Mouse (Mus musculus) heart, embryonic 14.5 days (tissue): ENCODE data around the gene Nav3. TPM values are rescaled to one million over a fixed set of nuclear protein-coding genes. Genes with fewer than 3 reads are reported as not detected.

Experiments
- ATAC-seq: fragments of 200-750 bp; cut with Nextera tagmentation; 2 replicates; pipeline ENCODE4 v1.8.0; 2017; ENCODE audit warnings: low read depth, moderate TSS enrichment; ENCODE audit not compliant: insufficient number of reproducible peaks, insufficient read depth, low FRiP score
- H3K27ac ChIP-seq, 2 experiments: fragments of 200-500 bp in 1 of 2; fragments of 300-500 bp in 1 of 2; sonication (generic) in 1 of 2; replicated peaks in 1 of 2; 2 replicates each; pipeline ENCODE4 v1.5.1; 2012 to 2014; ENCODE audit warnings: low read depth in 2 of 2, low read length in 2 of 2, control low read depth in 1 of 2, mild to moderate bottlenecking in 1 of 2, mixed read lengths in 1 of 2; ENCODE audit not compliant: control insufficient read depth in 1 of 2, insufficient read depth in 1 of 2
- H3K27me3 ChIP-seq: fragments of 300-500 bp; sonication (generic); 2 replicates; pipeline ENCODE4 v1.6.1; 2014; ENCODE audit warnings: mild to moderate bottlenecking, low read length, control low read depth; ENCODE audit not compliant: control insufficient read depth, insufficient read depth
- H3K36me3 ChIP-seq: fragments of 300-500 bp; sonication (generic); 2 replicates; pipeline ENCODE4 v1.6.1; 2014; ENCODE audit warnings: mild to moderate bottlenecking, control low read depth, low read length, mixed read lengths; ENCODE audit not compliant: control insufficient read depth, insufficient read depth
- H3K4me1 ChIP-seq, 2 experiments: fragments of 200-500 bp in 1 of 2; fragments of 300-500 bp in 1 of 2; sonication (generic) in 1 of 2; 2 replicates each; pipeline ENCODE4 v1.6.1; 2012 to 2014; ENCODE audit warnings: low read length in 2 of 2, control low read depth in 1 of 2, mixed read lengths in 1 of 2; ENCODE audit not compliant: control insufficient read depth in 2 of 2, insufficient read depth in 2 of 2
- H3K4me2 ChIP-seq: fragments of 300-500 bp; sonication (generic); 2 replicates; pipeline ENCODE4 v1.6.1; 2014; ENCODE audit warnings: mild to moderate bottlenecking, low read length
- H3K4me3 ChIP-seq, 2 experiments: fragments of 200-500 bp in 1 of 2; fragments of 300-500 bp in 1 of 2; sonication (generic) in 1 of 2; 2 replicates each; pipeline ENCODE4 v1.5.1; 2012 to 2014; ENCODE audit warnings: low read length in 2 of 2, mild to moderate bottlenecking in 2 of 2, control low read depth in 1 of 2, low read depth in 1 of 2, moderate library complexity in 1 of 2; ENCODE audit not compliant: control insufficient read depth in 1 of 2, insufficient read depth in 1 of 2
- H3K9ac ChIP-seq: fragments of 300-500 bp; sonication (generic); 2 replicates; pipeline ENCODE4 v1.6.1; 2014; ENCODE audit warnings: mild to moderate bottlenecking, low read length
- H3K9me3 ChIP-seq: fragments of 300-500 bp; sonication (generic); 2 replicates; pipeline ENCODE4 v1.6.1; 2016; ENCODE audit warnings: low read length, control low read depth; ENCODE audit not compliant: control insufficient read depth
- WGBS: fragments of 180-500 bp; shearing (Covaris S2); extraction: QIAGEN DNeasy Blood & Tissue Kit; methylation state at CpG from one replicate; pipeline ENCODE4 v1.1.7; 2014; 5-methylcytosine and 5-hydroxymethylcytosine counted together
- polyA plus RNA-seq: library from polyadenylated mRNA; unstranded; fragments of >200 nt; fragmentation: Nextera tagmentation; extraction: Ambion mirVana; gene quantifications from 2 replicates; pipeline ENCODE4 v1.2.1, GENCODE M21; 2014

The Nav3 gene
- polyA plus RNA-seq, 1 experiment from 2014 or later, result 4.2 TPM

- Histone ChIP-seq H3K36me3 (no peaks in the 10 kb centered on the region), H3K4me1 (no peaks in the 10 kb centered on the region), H3K27ac (no peak overlapping the region), H3K4me3 (no peak overlapping the region), H3K4me2 (no peak overlapping the region), H3K9ac (no peak overlapping the region), H3K27me3 (no peaks in the 10 kb centered on the region), H3K9me3 (no peaks in the 10 kb centered on the region)
- no peak for ATAC-seq
- 44% methylated on average over 4 of the region's 4 CpGs for WGBS
Observed at GRCm38 (mm10) chr10:110102231-110102630, 353.8 kb downstream of the Nav3 start.

DNA sequence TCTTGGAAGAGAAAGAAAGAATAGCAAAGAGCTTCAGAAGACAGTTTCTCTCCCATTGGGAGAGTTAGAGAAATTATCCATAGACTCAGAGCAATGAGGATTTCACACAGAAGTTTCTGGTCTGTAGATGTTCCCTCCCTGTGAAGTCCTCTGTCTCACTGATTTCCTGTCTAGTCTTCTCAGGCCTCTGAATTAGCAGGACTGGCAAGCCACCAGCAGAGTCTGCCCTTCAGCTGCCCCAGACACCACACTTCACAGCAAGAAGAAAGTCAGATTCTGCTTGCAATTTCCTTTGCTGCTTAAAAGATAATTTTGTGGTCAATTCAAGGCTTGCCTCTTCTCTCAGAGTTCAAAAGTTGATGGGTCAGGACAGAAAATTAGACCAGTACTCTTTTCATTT is 361.6 kb downstream of the Nav3 start:
- Histone ChIP-seq H3K4me1 (0 out of 4 replicates have a peak, but pooled peaks cover 0 to 4% of the 10 kb centered on the region in 2 experiments), H3K4me2 (no peak overlapping the region), H3K36me3 (no peaks in the 10 kb centered on the region), H3K4me3 (no peak overlapping the region), H3K27ac (no peak overlapping the region), H3K9ac (no peak overlapping the region), H3K9me3 (no peaks in the 10 kb centered on the region), H3K27me3 (no peaks in the 10 kb centered on the region)
- ATAC-seq, result no peak

GRCm38 (mm10) chr10:110088444-110089061 is 367.5 kb downstream of the Nav3 start:
- no peak overlapping the region for H3K4me2 ChIP-seq
- H3K4me3 ChIP-seq, result no peak overlapping the region
- H3K36me3 ChIP-seq, result no peaks in the 10 kb centered on the region
- no peaks in the 10 kb centered on the region for H3K9me3 ChIP-seq
- 60% methylated on average over 5 of the region's 5 CpGs for WGBS
- H3K9ac ChIP-seq, result no peak overlapping the region
- H3K27ac ChIP-seq, result no peak overlapping the region
- H3K4me1 ChIP-seq, result no peaks in the 10 kb centered on the region; a peak in 1 of 4 replicates
- no peaks in the 10 kb centered on the region for H3K27me3 ChIP-seq
- no peak for ATAC-seq

GRCm38 (mm10) chr10:110085903-110086302 is 370.1 kb downstream of the Nav3 start:
- Histone ChIP-seq H3K4me1 (no peaks in the 10 kb centered on the region; a peak in 1 of 4 replicates), H3K4me3 (no peak overlapping the region), H3K36me3 (no peaks in the 10 kb centered on the region), H3K9ac (no peak overlapping the region), H3K4me2 (no peak overlapping the region), H3K9me3 (no peaks in the 10 kb centered on the region), H3K27ac (no peak overlapping the region), H3K27me3 (no peaks in the 10 kb centered on the region)
- ATAC-seq, result no peak
- WGBS, result 50% methylated on average over 1 of the region's 1 CpGs

DNA sequence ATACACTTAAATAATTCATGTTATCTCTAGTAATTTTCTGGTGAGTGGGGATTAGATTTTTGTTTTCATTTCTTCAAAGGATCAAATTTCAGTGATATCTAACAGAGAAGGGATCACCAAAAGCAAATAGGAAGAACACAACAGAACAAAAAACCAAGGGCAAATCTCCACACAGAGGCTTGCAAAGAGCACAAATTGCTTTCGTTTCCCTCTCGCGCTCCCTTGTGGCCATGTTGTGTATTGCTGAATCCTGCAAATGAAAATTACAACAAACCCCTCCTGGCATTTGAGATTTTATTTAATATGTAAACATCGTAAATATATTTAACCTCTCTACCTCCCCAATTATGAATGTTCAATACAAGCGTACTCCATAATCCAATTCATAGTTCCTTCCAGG is 370.8 kb downstream of the Nav3 start:
- 5% methylated on average over 5 of the region's 5 CpGs for WGBS

DNA sequence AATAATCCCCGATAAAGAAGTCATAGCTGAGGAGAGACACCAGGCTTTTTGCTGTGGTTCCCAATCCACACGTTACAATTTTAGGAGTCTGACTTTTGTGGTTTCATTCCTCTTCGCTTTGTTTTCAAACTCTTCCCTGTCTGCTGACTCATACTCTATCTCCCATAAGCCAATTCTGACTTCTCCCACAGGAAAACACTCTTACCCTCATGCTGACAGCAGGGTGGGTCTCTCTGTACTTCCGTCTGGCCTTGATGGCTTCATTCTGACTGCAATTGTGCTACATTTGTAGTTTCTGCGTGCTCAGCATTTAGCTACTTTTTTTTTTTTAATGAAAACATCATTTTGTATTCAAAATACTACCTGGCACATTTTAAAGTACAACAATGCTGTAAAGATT is 379.4 kb downstream of the Nav3 start:
- H3K27ac ChIP-seq, result no peak overlapping the region
- no peaks in the 10 kb centered on the region for H3K36me3 ChIP-seq
- no peak for ATAC-seq
- no peak overlapping the region for H3K4me2 ChIP-seq
- no peaks in the 10 kb centered on the region for H3K27me3 ChIP-seq
- 67% methylated on average over 5 of the region's 5 CpGs for WGBS
- no peak overlapping the region for H3K4me3 ChIP-seq
- no peaks in the 10 kb centered on the region for H3K9me3 ChIP-seq
- H3K9ac ChIP-seq, result no peak overlapping the region
- no peaks in the 10 kb centered on the region for H3K4me1 ChIP-seq

More for the DNA sequence above, 370.8 kb downstream of the Nav3 start:
- Histone ChIP-seq H3K9ac (no peak overlapping the region), H3K4me2 (no peak overlapping the region), H3K4me3 (no peak overlapping the region), H3K36me3 (no peaks in the 10 kb centered on the region), H3K4me1 (no peaks in the 10 kb centered on the region; a peak in 1 of 4 replicates), H3K27me3 (no peaks in the 10 kb centered on the region), H3K27ac (no peak overlapping the region), H3K9me3 (no peaks in the 10 kb centered on the region)
- ATAC-seq, result no peak

DNA sequence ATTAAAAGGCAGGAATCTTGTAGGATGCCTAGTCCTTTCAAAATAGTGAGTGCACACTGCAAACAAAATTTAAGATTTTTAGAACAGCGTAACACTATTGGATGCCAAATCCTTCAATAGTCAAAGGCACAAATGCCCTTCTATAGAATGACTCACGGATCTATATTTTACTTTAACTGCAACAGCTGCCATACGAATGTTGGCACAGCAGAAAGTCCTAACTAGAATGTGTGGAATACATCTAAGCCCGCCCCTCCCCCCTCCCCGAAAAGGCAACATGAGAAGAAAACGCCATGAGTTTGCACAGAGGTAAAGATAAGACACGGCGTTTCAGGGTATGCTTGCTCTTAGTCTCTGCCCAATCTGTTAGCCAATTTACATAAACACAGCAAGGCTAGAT is 383.6 kb downstream of the Nav3 start:
- Histone ChIP-seq H3K36me3 (no peaks in the 10 kb centered on the region), H3K9me3 (no peaks in the 10 kb centered on the region), H3K27me3 (no peaks in the 10 kb centered on the region), H3K4me2 (no peak overlapping the region), H3K27ac (no peak overlapping the region), H3K4me3 (no peak overlapping the region), H3K4me1 (no peaks in the 10 kb centered on the region), H3K9ac (no peak overlapping the region)
- WGBS, result 50% methylated on average over 8 of the region's 8 CpGs
- ATAC-seq, result no peak

- Histone ChIP-seq H3K27me3 (no peaks in the 10 kb centered on the region), H3K9me3 (no peaks in the 10 kb centered on the region), H3K4me3 (no peak overlapping the region), H3K27ac (no peak overlapping the region), H3K4me2 (no peak overlapping the region), H3K9ac (no peak overlapping the region), H3K4me1 (peaks cover 0 to 4% of the 10 kb centered on the region in 2 experiments; a peak in 1 of 4 replicates), H3K36me3 (no peaks in the 10 kb centered on the region)
- 40% methylated on average over 5 of the region's 5 CpGs for WGBS
- no peak for ATAC-seq
Observed at GRCm38 (mm10) chr10:110061166-110061565, 394.8 kb downstream of the Nav3 start.
